Mouse (Mus musculus): ENCODE data around the gene Rabgef1.
"Not testable (repeated sequence)": the region's sequence is repeated elsewhere in the genome, so short reads cannot be mapped to it uniquely, and the experiment has no call there.

The Rabgef1 gene

DNA sequence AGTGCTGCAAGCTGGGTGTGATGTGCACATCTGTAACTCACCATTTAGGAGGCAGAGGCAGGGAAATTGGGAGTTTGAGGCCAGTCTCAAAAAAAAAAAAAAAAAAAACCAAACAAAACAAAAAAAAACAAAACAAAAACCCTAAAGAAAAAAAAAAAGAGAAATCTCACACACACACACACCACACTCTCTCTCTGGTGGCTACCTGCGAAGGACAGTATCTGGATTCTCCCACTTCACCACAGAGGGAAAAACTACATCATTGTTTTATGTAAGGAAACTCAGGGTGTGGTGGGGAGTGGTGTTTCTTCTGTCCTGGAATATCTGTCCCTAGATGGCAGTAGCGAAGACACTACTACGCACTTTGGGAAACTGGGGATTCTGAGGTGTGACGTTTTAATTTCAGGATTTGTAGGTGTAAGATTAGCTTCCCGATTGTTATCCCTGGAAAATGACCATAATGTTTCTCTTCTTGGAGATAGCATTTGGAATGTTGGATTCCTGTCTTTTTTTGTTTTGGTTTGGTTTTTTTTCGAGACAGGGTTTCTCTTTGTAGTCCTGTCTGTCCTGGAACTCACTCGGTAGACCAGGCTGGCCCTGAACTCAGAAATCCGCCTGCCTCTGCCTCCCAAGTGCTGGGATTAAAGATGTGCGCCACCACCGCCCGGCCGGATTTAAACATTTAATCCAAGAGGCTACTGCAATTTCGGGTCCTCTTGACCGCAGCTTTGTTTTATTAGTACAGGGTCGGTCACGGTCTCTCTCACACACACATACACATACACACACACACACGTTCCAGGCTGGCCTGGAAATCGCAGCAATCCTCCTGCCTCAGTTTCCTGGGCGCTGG lies 82.8 kb downstream of the Rabgef1 start:
- peaks cover 41% of the 10 kb centered on the region for H3K4me1 ChIP-seq (replicated peaks; ENCODE audit: low read depth, low read length)
- TF ChIP-seq NANOG (IDR thresholded peaks at IDR 0.05; ENCODE audit: borderline replicate concordance, low read length) = no peak
- TF ChIP-seq POU5F1 (IDR thresholded peaks at IDR 0.05; ENCODE audit: borderline replicate concordance, low read length) = no peak
- TF ChIP-seq CTCF (conservative IDR thresholded peaks at IDR 0.05; ENCODE audit: low read length) = peak; percentile 25
- no peaks in the 10 kb centered on the region for H3K9me3 ChIP-seq (ENCODE audit: low read length)
- no peaks in the 10 kb centered on the region for H3K27me3 ChIP-seq (ENCODE audit: insufficient read depth, low read length)
- H3K36me3 ChIP-seq (ENCODE audit: insufficient read depth, low read length) = peaks cover 56% of the 10 kb centered on the region
- peak overlapping the region; percentile 96 for H3K4me3 ChIP-seq (replicated peaks; ENCODE audit: low read length)

DNA sequence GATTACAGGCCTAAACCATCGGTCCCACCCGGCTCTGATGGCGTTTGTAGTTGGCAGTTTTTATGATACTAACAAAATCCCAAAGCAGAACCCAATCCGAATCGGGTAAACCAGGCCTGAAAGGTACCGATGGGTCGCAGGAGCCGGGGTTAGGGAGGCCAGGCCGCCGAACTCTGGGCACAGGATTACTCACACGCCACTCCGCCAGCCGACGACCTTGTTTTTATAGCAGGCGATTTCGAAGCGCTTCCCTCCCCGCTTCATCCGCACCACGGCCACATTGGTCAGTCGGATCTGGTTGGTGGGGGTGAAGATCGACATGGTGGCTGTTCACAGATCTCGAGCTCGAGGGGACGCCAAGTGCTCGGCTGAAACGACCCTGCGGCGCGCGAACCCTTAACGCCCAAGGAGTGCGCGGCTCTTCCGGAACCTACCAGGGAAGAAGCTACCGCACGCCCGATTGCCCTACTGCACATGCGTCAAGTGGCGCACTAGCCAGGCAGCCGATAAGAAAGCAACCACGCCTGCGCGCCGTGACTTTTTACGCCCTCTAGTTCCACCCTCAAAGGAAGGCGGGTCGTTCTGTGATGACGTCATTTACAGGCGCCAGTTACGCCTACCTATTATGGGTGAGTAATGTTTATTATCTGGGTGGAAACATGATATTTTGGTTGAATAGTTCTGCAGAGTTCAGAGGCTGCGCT lies 83.6 kb downstream of the Rabgef1 start, which contains the start of the genes Sbds and Tyw1:
Sbds (minus strand) TSS at position 514 of the 704 bp plus-strand sequence.
Tyw1 (plus strand) TSS at position 603 of the 704 bp plus-strand sequence.
- Histone ChIP-seq H3K27me3 (ENCODE audit: insufficient read depth, low read length) (no peaks in the 10 kb centered on the region), H3K4me3 (replicated peaks; ENCODE audit: low read length) (peak within 1 kb of the TSS; percentile 96), H3K4me1 (replicated peaks; ENCODE audit: low read depth, low read length) (peaks cover 41% of the 10 kb centered on the region), H3K9me3 (ENCODE audit: low read length) (no peaks in the 10 kb centered on the region), H3K36me3 (ENCODE audit: insufficient read depth, low read length) (peaks cover 56% of the 10 kb centered on the region)
- TF ChIP-seq NANOG (IDR thresholded peaks at IDR 0.05; ENCODE audit: borderline replicate concordance, low read length) = no peak
- no peak for TF ChIP-seq POU5F1 (IDR thresholded peaks at IDR 0.05; ENCODE audit: borderline replicate concordance, low read length)

DNA sequence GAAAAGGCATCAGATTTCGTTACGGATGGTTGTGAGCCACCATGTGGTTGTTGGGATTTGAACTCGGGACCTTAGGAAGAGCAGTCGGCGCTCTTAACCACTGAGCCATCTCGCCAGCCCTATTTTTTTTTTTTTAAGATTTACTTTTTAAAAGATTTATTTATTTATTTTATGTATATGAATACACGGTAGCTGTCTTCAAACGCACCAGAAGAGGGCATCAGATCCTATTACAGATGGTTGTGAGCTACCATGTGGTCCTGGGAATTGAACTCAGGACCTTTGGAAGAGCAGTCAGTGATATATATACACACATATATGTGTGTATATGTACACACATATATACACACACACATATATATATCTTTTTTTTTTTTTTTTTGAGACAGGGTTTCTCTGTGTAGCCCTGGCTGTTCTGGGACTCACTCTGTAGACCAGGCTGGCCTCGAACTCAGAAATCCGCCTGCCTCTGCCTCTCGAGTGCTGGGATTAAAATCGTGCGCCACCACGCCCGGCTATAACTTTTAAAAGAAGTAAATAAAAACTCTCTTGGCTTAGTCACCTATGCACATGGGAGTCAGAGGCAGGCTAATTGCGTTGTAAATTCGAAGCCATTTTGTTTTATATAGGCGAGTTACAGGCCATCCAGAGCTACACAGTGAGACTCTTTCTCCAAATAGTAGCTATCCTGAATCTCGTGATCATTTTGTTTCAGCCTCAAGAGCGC lies 84.4 kb downstream of the Rabgef1 start:
- H3K27me3 ChIP-seq (ENCODE audit: insufficient read depth, low read length); H3K9me3 ChIP-seq (ENCODE audit: low read length): not testable (repeated sequence)
- Histone ChIP-seq H3K4me1 (replicated peaks; ENCODE audit: low read depth, low read length) (peaks cover 40% of the 10 kb centered on the region), H3K4me3 (replicated peaks; ENCODE audit: low read length) (peak overlapping the region; percentile 96), H3K36me3 (ENCODE audit: insufficient read depth, low read length) (peaks cover 55% of the 10 kb centered on the region)

DNA sequence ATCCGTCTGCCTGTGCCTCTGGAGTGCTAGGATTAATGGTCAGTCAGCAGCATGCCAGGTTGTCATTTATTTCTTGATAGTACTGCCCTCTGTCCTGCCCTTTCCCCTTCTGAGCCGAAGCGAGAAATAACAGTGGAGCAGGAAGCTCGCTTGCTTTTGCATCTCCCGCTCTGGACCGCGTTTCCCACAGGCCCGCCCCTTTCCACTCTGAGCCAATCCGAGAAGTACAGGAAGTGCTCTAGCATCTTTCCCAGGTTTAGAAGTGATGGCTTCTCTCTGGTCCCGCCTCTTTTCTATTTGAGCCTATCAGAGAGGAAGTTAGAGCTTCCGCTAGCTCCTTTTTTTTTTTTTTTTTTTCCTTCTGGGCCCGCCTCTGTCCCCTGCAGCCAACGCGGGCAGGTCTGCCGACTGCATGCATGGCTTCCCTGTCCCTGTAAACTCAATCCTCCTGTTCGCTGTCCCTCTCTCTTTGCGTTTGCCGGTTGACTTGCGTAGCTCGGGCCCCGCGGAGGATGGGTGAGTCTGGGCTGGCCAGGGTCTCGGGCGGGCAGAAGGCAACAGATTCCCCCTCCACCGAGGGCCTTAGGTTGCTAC lies 85.2 kb downstream of the Rabgef1 start:
- H3K9me3 ChIP-seq (ENCODE audit: low read length) = no peaks in the 10 kb centered on the region
- TF ChIP-seq NANOG (IDR thresholded peaks at IDR 0.05; ENCODE audit: borderline replicate concordance, low read length) = no peak
- TF ChIP-seq POU5F1 (IDR thresholded peaks at IDR 0.05; ENCODE audit: borderline replicate concordance, low read length) = no peak
- TF ChIP-seq CTCF (conservative IDR thresholded peaks at IDR 0.05; ENCODE audit: low read length) = no peak
- H3K4me1 ChIP-seq (replicated peaks; ENCODE audit: low read depth, low read length) = peaks cover 36% of the 10 kb centered on the region
- H3K27me3 ChIP-seq (ENCODE audit: insufficient read depth, low read length) = no peaks in the 10 kb centered on the region
- H3K36me3 ChIP-seq (ENCODE audit: insufficient read depth, low read length) = peaks cover 55% of the 10 kb centered on the region
- H3K4me3 ChIP-seq (replicated peaks; ENCODE audit: low read length) = peak overlapping the region; percentile 96

DNA sequence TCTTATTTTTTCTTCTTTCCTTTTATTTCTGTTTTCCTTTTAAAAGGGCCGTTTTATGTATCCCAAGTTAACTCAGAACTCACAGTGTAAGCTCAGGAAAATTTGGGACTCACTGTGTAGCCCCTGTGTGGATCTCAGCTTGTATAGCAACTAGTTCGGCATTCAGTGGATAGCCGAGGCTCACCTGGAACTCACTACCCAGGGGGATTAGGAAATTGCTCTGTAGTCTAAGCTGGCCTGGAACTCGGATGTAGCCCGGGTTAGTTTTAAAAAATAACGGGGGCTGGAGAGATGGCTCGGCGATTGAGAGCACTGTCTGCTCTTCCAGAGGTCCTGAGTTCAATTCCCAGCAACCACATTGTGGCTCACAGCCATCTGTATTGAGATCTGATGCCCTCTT lies 85.7 kb downstream of the Rabgef1 start:
- Histone ChIP-seq H3K36me3 (ENCODE audit: insufficient read depth, low read length) (peaks cover 55% of the 10 kb centered on the region), H3K4me3 (replicated peaks; ENCODE audit: low read length) (peak overlapping the region; percentile 96), H3K9me3 (ENCODE audit: low read length) (no peaks in the 10 kb centered on the region), H3K4me1 (replicated peaks; ENCODE audit: low read depth, low read length) (peaks cover 35% of the 10 kb centered on the region), H3K27me3 (ENCODE audit: insufficient read depth, low read length) (no peaks in the 10 kb centered on the region)
- TF ChIP-seq CTCF (conservative IDR thresholded peaks at IDR 0.05; ENCODE audit: low read length) = no peak
- no peak for TF ChIP-seq POU5F1 (IDR thresholded peaks at IDR 0.05; ENCODE audit: borderline replicate concordance, low read length)

DNA sequence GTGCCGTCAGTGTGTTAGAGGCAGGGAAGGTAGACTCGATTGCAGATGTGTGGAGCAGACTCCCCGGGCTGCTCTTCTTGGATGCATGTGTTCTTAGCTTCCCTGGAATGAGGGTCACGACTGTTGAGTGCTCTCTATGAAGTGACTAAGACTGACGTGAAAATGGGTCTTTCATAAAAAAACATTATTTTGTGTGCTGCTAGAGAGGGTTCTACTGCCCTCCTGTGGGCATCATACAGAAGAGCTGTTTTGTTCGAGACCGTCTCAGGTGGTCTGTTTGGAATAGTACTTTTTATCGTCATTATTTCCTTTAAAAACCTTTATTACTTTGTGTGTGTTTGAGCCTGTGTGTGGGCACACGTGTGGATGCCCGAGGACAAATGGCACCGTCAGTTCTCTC lies 91.9 kb downstream of the Rabgef1 start:
- TF ChIP-seq POU5F1 (IDR thresholded peaks at IDR 0.05; ENCODE audit: borderline replicate concordance, low read length) = no peak
- no peak for TF ChIP-seq NANOG (IDR thresholded peaks at IDR 0.05; ENCODE audit: borderline replicate concordance, low read length)
- peak; percentile 28 for TF ChIP-seq CTCF (conservative IDR thresholded peaks at IDR 0.05; ENCODE audit: low read length)
- H3K4me3 ChIP-seq (replicated peaks; ENCODE audit: low read length) = no peak overlapping the region

More for the DNA sequence above, 91.9 kb downstream of the Rabgef1 start:
- no peaks in the 10 kb centered on the region for H3K9me3 ChIP-seq (ENCODE audit: low read length)
- peaks cover 94% of the 10 kb centered on the region for H3K36me3 ChIP-seq (ENCODE audit: insufficient read depth, low read length)
- H3K27me3 ChIP-seq (ENCODE audit: insufficient read depth, low read length) = no peaks in the 10 kb centered on the region
- peaks cover 38% of the 10 kb centered on the region for H3K4me1 ChIP-seq (replicated peaks; ENCODE audit: low read depth, low read length)
